Mouse (Mus musculus) forebrain, embryonic 10.5 days (tissue): ENCODE measurements around the gene Ffar4. TPM values are rescaled to one million over a fixed set of nuclear protein-coding genes. Genes with fewer than 3 reads are reported as not detected.

Source experiments
- DNase-seq: peaks from one replicate; pipeline ENCODE4 v3.0.0-alpha.2; 2017; ENCODE audit warnings: low spot score; ENCODE audit errors: extremely low spot score
- H3K27ac ChIP-seq: fragments of 300-500 bp; sonication (generic); 2 replicates; pipeline ENCODE4 v1.5.1; 2016; ENCODE audit warnings: mild to moderate bottlenecking
- H3K27me3 ChIP-seq: fragments of 300-500 bp; sonication (generic); 2 replicates; pipeline ENCODE4 v1.6.1; 2016; ENCODE audit warnings: mild to moderate bottlenecking; ENCODE audit not compliant: poor library complexity, severe bottlenecking
- H3K36me3 ChIP-seq: fragments of 300-500 bp; sonication (generic); replicated peaks from 2 replicates; pipeline ENCODE4 v1.6.1; 2016; ENCODE audit warnings: mild to moderate bottlenecking, moderate library complexity
- H3K4me1 ChIP-seq: fragments of 300-500 bp; sonication (generic); 2 replicates; pipeline ENCODE4 v1.6.1; 2016
- H3K4me3 ChIP-seq: fragments of 300-500 bp; sonication (generic); 2 replicates; pipeline ENCODE4 v1.5.1; 2016; ENCODE audit warnings: mild to moderate bottlenecking, moderate library complexity
- H3K9me3 ChIP-seq: fragments of 300-500 bp; sonication (generic); 2 replicates; pipeline ENCODE4 v1.6.1; 2016; ENCODE audit warnings: mild to moderate bottlenecking, moderate library complexity
- WGBS: fragments of 180-500 bp; shearing (Covaris S2); methylation state at CpG from one replicate; pipeline ENCODE4 v1.1.7; 2016; 5-methylcytosine and 5-hydroxymethylcytosine counted together
- polyA plus RNA-seq: library from polyadenylated mRNA; unstranded; fragments of >200 nt; fragmentation: Nextera tagmentation; extraction: Ambion mirVana; gene quantifications from 2 replicates; pipeline ENCODE4 v1.2.1, GENCODE M21; 2016

Gene Ffar4
- polyA plus RNA-seq, 1 experiment from 2014 or later: not detected

GRCm38 (mm10) chr19:38161648-38162354 is 64.9 kb downstream of the Ffar4 start:
- Histone ChIP-seq H3K27ac (no peak overlapping the region), H3K4me1 (no peaks in the 10 kb centered on the region), H3K27me3 (no peaks in the 10 kb centered on the region), H3K4me3 (no peak overlapping the region), H3K9me3 (no peaks in the 10 kb centered on the region), H3K36me3 (no peaks in the 10 kb centered on the region)
- 93% methylated on average over 21 of the region's 21 CpGs for WGBS
- DNase-seq: no peak

Other genes starting within 250 kb of the Ffar4 start
- gene Myof, start 53.5 kb upstream of the Ffar4 start, polyA plus RNA-seq: 1.9 and 2.3 TPM in 2 replicates
- 43.8 and 45.5 TPM in 2 replicates for gene Cep55, start 42.1 kb upstream of the Ffar4 start, polyA plus RNA-seq
- gene Rbp4, start 28.2 kb downstream of the Ffar4 start, polyA plus RNA-seq: 1.3 and 2.2 TPM in 2 replicates
- gene Pde6c, start 35.7 kb downstream of the Ffar4 start, polyA plus RNA-seq: not detected in 2 replicates
- 45.8 and 47.6 TPM in 2 replicates for gene Fra10ac1, start 127.1 kb downstream of the Ffar4 start, polyA plus RNA-seq
- 0.25 and 0.63 TPM in 2 replicates for gene Lgi1, start 167.5 kb downstream of the Ffar4 start, polyA plus RNA-seq